Mouse (Mus musculus): ENCODE measurements around the gene Abcc4. TPM values are rescaled to one million over a fixed set of nuclear protein-coding genes. Genes with fewer than 3 reads are reported as not detected.

The Abcc4 gene
- polyA plus RNA-seq, 1 experiment from 2014 or later: 1.6 TPM

- Histone ChIP-seq H3K4me2 (replicated peaks) (0 out of 2 replicates have a peak overlapping the region, but pooled peaks have one; percentile 11), H3K9me3 (no peaks in the 10 kb centered on the region), H3K36me3 (no peaks in the 10 kb centered on the region), H3K27ac (no peak overlapping the region), H3K4me3 (replicated peaks) (no peak overlapping the region), H3K4me1 (replicated peaks) (peaks cover 33% of the 10 kb centered on the region), H3K9ac (replicated peaks) (no peak overlapping the region), H3K27me3 (peaks cover 44% of the 10 kb centered on the region)
- WGBS: 34% methylated on average over 11 of the region's 11 CpGs
- peak; percentile 59 for ATAC-seq
Measured at GRCm38 (mm10) chr14:118709736-118710135, 3.7 kb upstream of the Abcc4 start.

GRCm38 (mm10) chr14:118708126-118708525 lies 2.1 kb upstream of the Abcc4 start:
- WGBS: 72% methylated on average over 5 of the region's 5 CpGs
- Histone ChIP-seq H3K27ac (no peak overlapping the region), H3K9me3 (no peaks in the 10 kb centered on the region), H3K4me3 (replicated peaks) (no peak overlapping the region), H3K36me3 (no peaks in the 10 kb centered on the region), H3K4me1 (replicated peaks) (peaks cover 25% of the 10 kb centered on the region), H3K9ac (replicated peaks) (no peak overlapping the region), H3K27me3 (peaks cover 60% of the 10 kb centered on the region), H3K4me2 (replicated peaks) (no peak overlapping the region)
- no peak for ATAC-seq

- no peak overlapping the region for H3K27ac ChIP-seq
- H3K36me3 ChIP-seq: no peaks in the 10 kb centered on the region
- peaks cover 24% of the 10 kb centered on the region for H3K4me1 ChIP-seq (replicated peaks)
- no peak overlapping the region for H3K9ac ChIP-seq (replicated peaks)
- H3K4me2 ChIP-seq (replicated peaks): peak overlapping the region; percentile 95
- WGBS: 85% methylated on average over 11 of the region's 11 CpGs
- H3K4me3 ChIP-seq (replicated peaks): peak overlapping the region; percentile 67
- no peaks in the 10 kb centered on the region for H3K9me3 ChIP-seq
- no peak for ATAC-seq
- H3K27me3 ChIP-seq: peaks cover 60% of the 10 kb centered on the region
Measured at GRCm38 (mm10) chr14:118706962-118707361, 943 bp upstream of the Abcc4 start.

GRCm38 (mm10) chr14:118705465-118705807 lies 583 bp downstream of the Abcc4 start:
- peaks cover 25% of the 10 kb centered on the region for H3K4me1 ChIP-seq (replicated peaks)
- H3K9me3 ChIP-seq: no peaks in the 10 kb centered on the region
- no peaks in the 10 kb centered on the region for H3K36me3 ChIP-seq
- WGBS: under 1% methylated on average over 10 of the region's 10 CpGs
- peak overlapping the region; percentile 95 for H3K4me2 ChIP-seq (replicated peaks)
- H3K27me3 ChIP-seq: peaks cover 50% of the 10 kb centered on the region
- peak overlapping the region; percentile 67 for H3K4me3 ChIP-seq (replicated peaks)
- peak overlapping the region; percentile 76 for H3K9ac ChIP-seq (replicated peaks)
- ATAC-seq: 0 out of 2 replicates have a peak, but pooled peaks have one; percentile 1
- H3K27ac ChIP-seq: no peak overlapping the region

GRCm38 (mm10) chr14:118703363-118703762 lies 2.7 kb downstream of the Abcc4 start:
- no peak overlapping the region for H3K9ac ChIP-seq (replicated peaks)
- H3K27ac ChIP-seq: no peak overlapping the region
- peaks cover 15% of the 10 kb centered on the region for H3K4me1 ChIP-seq (replicated peaks)
- no peak overlapping the region for H3K4me3 ChIP-seq (replicated peaks)
- ATAC-seq: no peak
- H3K27me3 ChIP-seq: peaks cover 43% of the 10 kb centered on the region
- H3K4me2 ChIP-seq (replicated peaks): no peak overlapping the region
- H3K36me3 ChIP-seq: no peaks in the 10 kb centered on the region
- H3K9me3 ChIP-seq: no peaks in the 10 kb centered on the region
- WGBS: 73% methylated on average over 9 of the region's 9 CpGs

GRCm38 (mm10) chr14:118701991-118702608 lies 3.9 kb downstream of the Abcc4 start:
- H3K4me1 ChIP-seq (replicated peaks): peaks cover 15% of the 10 kb centered on the region
- no peak overlapping the region for H3K4me2 ChIP-seq (replicated peaks)
- no peaks in the 10 kb centered on the region for H3K36me3 ChIP-seq
- peaks cover 34% of the 10 kb centered on the region for H3K27me3 ChIP-seq
- H3K9ac ChIP-seq (replicated peaks): no peak overlapping the region
- no peak overlapping the region for H3K27ac ChIP-seq
- ATAC-seq: no peak
- no peak overlapping the region for H3K4me3 ChIP-seq (replicated peaks)
- H3K9me3 ChIP-seq: no peaks in the 10 kb centered on the region
- WGBS: 55% methylated on average over 7 of the region's 7 CpGs

- Histone ChIP-seq H3K9me3 (no peaks in the 10 kb centered on the region), H3K36me3 (no peaks in the 10 kb centered on the region), H3K4me1 (replicated peaks) (peaks cover 8% of the 10 kb centered on the region), H3K4me3 (replicated peaks) (no peak overlapping the region), H3K9ac (replicated peaks) (no peak overlapping the region), H3K27ac (no peak overlapping the region), H3K27me3 (peaks cover 24% of the 10 kb centered on the region), H3K4me2 (replicated peaks) (no peak overlapping the region)
- no peak for ATAC-seq
- WGBS: 82% methylated on average over 7 of the region's 7 CpGs
Measured at GRCm38 (mm10) chr14:118700576-118700975, 5.4 kb downstream of the Abcc4 start.

- no peaks in the 10 kb centered on the region for H3K9me3 ChIP-seq
- 79% methylated on average over 5 of the region's 5 CpGs for WGBS
- H3K9ac ChIP-seq (replicated peaks): no peak overlapping the region
- no peak overlapping the region for H3K27ac ChIP-seq
- H3K36me3 ChIP-seq: no peaks in the 10 kb centered on the region
- H3K4me2 ChIP-seq (replicated peaks): no peak overlapping the region
- H3K4me1 ChIP-seq (replicated peaks): 0 out of 2 replicates have a peak, but pooled peaks cover 4% of the 10 kb centered on the region
- H3K27me3 ChIP-seq: peaks cover 18% of the 10 kb centered on the region
- no peak overlapping the region for H3K4me3 ChIP-seq (replicated peaks)
- ATAC-seq: no peak
Measured at GRCm38 (mm10) chr14:118699963-118700362, 6.1 kb downstream of the Abcc4 start.

- Histone ChIP-seq H3K4me3 (replicated peaks) (no peak overlapping the region), H3K27ac (no peak overlapping the region), H3K36me3 (no peaks in the 10 kb centered on the region), H3K4me2 (replicated peaks) (no peak overlapping the region), H3K4me1 (replicated peaks) (0 out of 2 replicates have a peak, but pooled peaks cover 4% of the 10 kb centered on the region), H3K27me3 (peaks cover 13% of the 10 kb centered on the region), H3K9ac (replicated peaks) (no peak overlapping the region), H3K9me3 (no peaks in the 10 kb centered on the region)
- ATAC-seq: no peak
- WGBS: 77% methylated on average over 10 of the region's 10 CpGs
Measured at GRCm38 (mm10) chr14:118699508-118699907, 6.5 kb downstream of the Abcc4 start.

- WGBS: 96% methylated on average over 16 of the region's 16 CpGs
- Histone ChIP-seq H3K9me3 (no peaks in the 10 kb centered on the region), H3K4me2 (replicated peaks) (no peak overlapping the region), H3K4me1 (replicated peaks) (no peaks in the 10 kb centered on the region), H3K27ac (no peak overlapping the region), H3K4me3 (replicated peaks) (no peak overlapping the region), H3K27me3 (no peaks in the 10 kb centered on the region), H3K9ac (replicated peaks) (no peak overlapping the region), H3K36me3 (no peaks in the 10 kb centered on the region)
- no peak for ATAC-seq
Measured at GRCm38 (mm10) chr14:118696556-118697289, 9.3 kb downstream of the Abcc4 start.

GRCm38 (mm10) chr14:118695866-118696265 lies 10.2 kb downstream of the Abcc4 start:
- WGBS: 96% methylated on average over 11 of the region's 11 CpGs
- H3K36me3 ChIP-seq: no peaks in the 10 kb centered on the region
- H3K4me3 ChIP-seq (replicated peaks): no peak overlapping the region
- H3K9me3 ChIP-seq: no peaks in the 10 kb centered on the region
- no peaks in the 10 kb centered on the region for H3K27me3 ChIP-seq
- H3K9ac ChIP-seq (replicated peaks): no peak overlapping the region
- H3K4me1 ChIP-seq (replicated peaks): no peaks in the 10 kb centered on the region
- no peak overlapping the region for H3K4me2 ChIP-seq (replicated peaks)
- no peak for ATAC-seq
- no peak overlapping the region for H3K27ac ChIP-seq

GRCm38 (mm10) chr14:118694321-118694720 lies 11.7 kb downstream of the Abcc4 start:
- Histone ChIP-seq H3K27me3 (no peaks in the 10 kb centered on the region), H3K27ac (no peak overlapping the region), H3K9ac (replicated peaks) (no peak overlapping the region), H3K4me3 (replicated peaks) (no peak overlapping the region), H3K36me3 (no peaks in the 10 kb centered on the region), H3K4me1 (replicated peaks) (peaks cover 4% of the 10 kb centered on the region; the same call in 1 of the 2 replicates), H3K4me2 (replicated peaks) (no peak overlapping the region), H3K9me3 (no peaks in the 10 kb centered on the region)
- no peak for ATAC-seq
- 92% methylated on average over 7 of the region's 7 CpGs for WGBS

All from midbrain, embryonic 13.5 days (tissue).